Mouse (Mus musculus) kidney, embryonic 14.5 days (tissue): ENCODE data around the gene Fsd2. TPM values are rescaled to one million over a fixed set of nuclear protein-coding genes. Genes with fewer than 3 reads are reported as not detected.

Source experiments
- ATAC-seq: fragments of 200-750 bp; cut with Nextera tagmentation; 2 replicates; pipeline ENCODE4 v1.8.0; 2017; ENCODE audit warnings: moderate number of reproducible peaks, mild to moderate bottlenecking, moderate TSS enrichment, moderate library complexity; ENCODE audit not compliant: low FRiP score, low TSS enrichment
- H3K27ac ChIP-seq: fragments of 300-500 bp; sonication (generic); 2 replicates; pipeline ENCODE4 v1.5.1; 2014; ENCODE audit warnings: low read depth, mild to moderate bottlenecking, low read length, moderate library complexity, mixed read lengths
- H3K27me3 ChIP-seq: fragments of 300-500 bp; sonication (generic); 2 replicates; pipeline ENCODE4 v1.6.1; 2014; ENCODE audit warnings: mild to moderate bottlenecking, low read length; ENCODE audit not compliant: control insufficient read depth, insufficient read depth
- H3K36me3 ChIP-seq: fragments of 300-500 bp; sonication (generic); 2 replicates; pipeline ENCODE4 v1.6.1; 2014; ENCODE audit warnings: low read length, mixed read lengths; ENCODE audit not compliant: control insufficient read depth, insufficient read depth
- H3K4me1 ChIP-seq: fragments of 300-500 bp; sonication (generic); 2 replicates; pipeline ENCODE4 v1.6.1; 2014; ENCODE audit warnings: low read length, mixed read lengths; ENCODE audit not compliant: control insufficient read depth, insufficient read depth
- H3K4me2 ChIP-seq: fragments of 300-500 bp; sonication (generic); replicated peaks from 2 replicates; pipeline ENCODE4 v1.6.1; 2014; ENCODE audit warnings: low read depth, mild to moderate bottlenecking, low read length
- H3K4me3 ChIP-seq: fragments of 300-500 bp; sonication (generic); 2 replicates; pipeline ENCODE4 v1.5.1; 2014; ENCODE audit warnings: mild to moderate bottlenecking, low read length
- H3K9ac ChIP-seq: fragments of 300-500 bp; sonication (generic); 2 replicates; pipeline ENCODE4 v1.6.1; 2014; ENCODE audit warnings: low read depth, mild to moderate bottlenecking, low read length, moderate library complexity
- H3K9me3 ChIP-seq: fragments of 300-500 bp; sonication (generic); 2 replicates; pipeline ENCODE4 v1.6.1; 2016; ENCODE audit warnings: low read length; ENCODE audit not compliant: control insufficient read depth
- WGBS: fragments of 180-500 bp; shearing (Covaris S2); extraction: QIAGEN DNeasy Blood & Tissue Kit; methylation state at CpG from one replicate; pipeline ENCODE4 v1.1.7; 2014; 5-methylcytosine and 5-hydroxymethylcytosine counted together
- polyA plus RNA-seq: library from polyadenylated mRNA; unstranded; fragments of >200 nt; fragmentation: Nextera tagmentation; extraction: Ambion mirVana; gene quantifications from 2 replicates; pipeline ENCODE4 v1.2.1, GENCODE M21; 2014

Gene Fsd2
- polyA plus RNA-seq, 1 experiment from 2014 or later: not detected

DNA sequence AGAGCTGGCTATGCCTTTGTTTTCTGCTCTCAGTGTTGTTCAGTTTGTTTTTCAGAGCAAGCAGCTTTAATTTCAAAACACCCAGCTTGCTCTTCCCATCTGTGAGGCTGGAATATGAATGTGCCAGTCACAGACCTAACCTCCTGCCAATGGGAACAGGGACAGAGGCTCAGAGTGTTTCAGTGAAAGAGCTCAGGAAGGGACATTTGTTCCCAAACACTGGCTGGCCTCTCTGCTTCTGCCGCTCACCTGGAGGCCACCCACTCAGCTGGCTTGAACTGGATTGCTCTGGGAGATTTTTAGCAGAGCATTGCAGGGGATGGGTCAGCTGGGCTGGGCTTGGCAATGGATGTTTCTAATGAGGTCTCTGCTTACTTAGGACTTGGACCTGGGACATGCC, 25.7 kb downstream of the Fsd2 start:
- Histone ChIP-seq H3K4me1 (0 out of 2 replicates have a peak, but pooled peaks cover 2% of the 10 kb centered on the region), H3K27me3 (no peaks in the 10 kb centered on the region), H3K9me3 (no peaks in the 10 kb centered on the region), H3K27ac (no peak overlapping the region), H3K4me2 (no peak overlapping the region), H3K9ac (no peak overlapping the region), H3K4me3 (no peak overlapping the region), H3K36me3 (no peaks in the 10 kb centered on the region)
- ATAC-seq: no peak
- WGBS: 33% methylated on average over 1 of the region's 1 CpGs

DNA sequence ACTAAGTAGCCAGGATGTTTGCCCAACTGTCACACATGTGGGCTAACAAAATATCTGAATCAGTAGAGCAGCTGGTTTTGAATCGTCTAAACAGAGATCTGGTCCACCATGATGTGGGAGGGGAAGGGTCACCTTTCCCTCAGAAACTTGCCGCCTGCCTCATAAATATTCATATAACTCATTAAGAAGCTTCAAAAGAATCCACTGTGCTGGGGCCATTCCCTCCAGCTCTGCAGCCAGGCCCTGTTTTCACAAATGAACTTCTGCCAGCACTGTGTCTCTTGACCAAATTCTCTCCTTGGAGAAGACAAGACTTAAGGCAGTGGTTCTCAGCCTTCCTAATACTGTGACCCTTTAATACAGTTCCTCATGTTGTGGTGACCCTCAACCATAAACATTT, 27.2 kb downstream of the Fsd2 start:
- H3K9ac ChIP-seq: no peak overlapping the region
- no peak for ATAC-seq
- no peaks in the 10 kb centered on the region for H3K9me3 ChIP-seq
- H3K36me3 ChIP-seq: peaks cover 10% of the 10 kb centered on the region
- no peak overlapping the region for H3K27ac ChIP-seq
- H3K4me2 ChIP-seq: no peak overlapping the region
- 13% methylated on average over 2 of the region's 2 CpGs for WGBS
- no peaks in the 10 kb centered on the region for H3K27me3 ChIP-seq
- no peak overlapping the region for H3K4me3 ChIP-seq
- 0 out of 2 replicates have a peak, but pooled peaks cover 2% of the 10 kb centered on the region for H3K4me1 ChIP-seq

DNA sequence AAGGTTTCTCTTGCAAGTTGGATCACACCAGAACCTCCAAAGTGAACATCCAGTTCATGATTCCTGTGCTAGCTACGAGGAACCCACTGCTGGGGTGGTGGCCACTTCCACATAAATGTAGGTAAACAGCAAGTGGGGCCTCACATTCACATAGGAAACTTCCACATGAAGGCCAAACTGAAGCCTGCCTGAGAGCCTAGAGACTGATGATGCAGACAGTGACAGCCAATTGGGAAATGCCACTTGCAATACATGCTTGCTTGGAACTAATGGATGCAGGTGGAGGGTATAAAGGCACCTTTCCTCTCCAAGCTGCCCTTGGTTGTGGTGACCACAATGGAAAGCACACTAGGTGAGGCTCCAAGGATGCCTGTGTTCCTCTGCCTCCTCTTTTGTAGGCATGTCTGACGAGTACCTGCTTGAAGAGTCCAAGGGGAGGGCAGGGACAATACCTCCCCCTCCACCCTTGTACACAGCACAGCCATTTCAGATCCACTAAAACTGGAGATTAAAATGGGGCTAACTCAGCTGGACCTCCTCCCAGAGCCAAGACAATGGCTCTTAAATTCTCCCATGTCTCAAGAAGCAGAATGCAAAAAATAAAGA, 28.6 kb downstream of the Fsd2 start:
- no peak for ATAC-seq
- 67% methylated on average over 2 of the region's 2 CpGs for WGBS
- 0 out of 2 replicates have a peak, but pooled peaks cover 2% of the 10 kb centered on the region for H3K4me1 ChIP-seq

DNA sequence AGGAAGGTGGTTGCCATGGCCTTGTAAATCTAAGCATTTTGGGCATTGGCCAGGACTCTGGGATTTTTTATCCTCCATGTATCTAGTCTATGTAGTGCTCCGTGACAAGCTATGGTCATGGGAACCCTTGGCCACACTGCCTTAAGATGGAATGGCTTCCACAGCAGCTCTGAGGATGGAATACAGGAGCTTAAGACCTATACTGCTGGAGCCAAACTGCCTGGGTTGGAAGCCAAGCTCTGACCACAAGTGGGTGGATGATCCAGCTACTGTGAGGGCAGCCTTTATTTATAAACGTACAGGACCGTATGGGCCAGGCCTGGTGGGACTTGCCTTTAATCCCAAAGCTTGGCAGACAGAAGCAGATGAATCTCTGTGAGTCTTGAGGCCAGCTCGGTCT, 30.3 kb downstream of the Fsd2 start:
- 94% methylated on average over 4 of the region's 4 CpGs for WGBS

More for the DNA sequence above, 28.6 kb downstream of the Fsd2 start:
- Histone ChIP-seq H3K9ac (no peak overlapping the region), H3K9me3 (no peaks in the 10 kb centered on the region), H3K4me3 (no peak overlapping the region), H3K27ac (no peak overlapping the region), H3K4me2 (no peak overlapping the region), H3K27me3 (no peaks in the 10 kb centered on the region), H3K36me3 (peaks cover 20% of the 10 kb centered on the region)

DNA sequence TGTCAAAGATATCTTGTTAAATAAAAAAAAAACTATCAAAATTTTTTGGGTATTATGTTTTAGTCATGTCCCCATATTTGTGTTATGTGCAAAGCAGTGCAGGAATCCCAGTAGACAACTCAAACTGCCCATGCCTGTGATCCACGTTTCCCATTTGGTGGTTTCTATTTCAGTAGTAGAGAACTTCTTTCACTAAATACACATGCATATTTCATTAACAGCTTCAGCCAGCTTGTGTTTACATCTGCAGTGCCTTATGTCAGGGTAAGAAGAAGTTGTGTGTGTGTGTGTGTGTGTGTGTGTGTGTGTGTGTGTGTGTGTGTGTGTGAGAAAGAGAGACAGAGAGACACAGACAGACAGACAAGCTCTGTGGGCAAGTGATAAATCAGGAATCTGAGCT, 35.3 kb downstream of the Fsd2 start:
- H3K4me3 ChIP-seq: no peak overlapping the region
- WGBS: 89% methylated on average over 1 of the region's 1 CpGs

More for the DNA sequence above, 30.3 kb downstream of the Fsd2 start:
- no peak for ATAC-seq
- no peak overlapping the region for H3K9ac ChIP-seq
- H3K27ac ChIP-seq: no peak overlapping the region
- H3K4me3 ChIP-seq: no peak overlapping the region
- H3K9me3 ChIP-seq: no peaks in the 10 kb centered on the region
- peaks cover 37% of the 10 kb centered on the region for H3K36me3 ChIP-seq
- no peak overlapping the region for H3K4me2 ChIP-seq
- H3K27me3 ChIP-seq: no peaks in the 10 kb centered on the region
- 0 out of 2 replicates have a peak, but pooled peaks cover 2% of the 10 kb centered on the region for H3K4me1 ChIP-seq

DNA sequence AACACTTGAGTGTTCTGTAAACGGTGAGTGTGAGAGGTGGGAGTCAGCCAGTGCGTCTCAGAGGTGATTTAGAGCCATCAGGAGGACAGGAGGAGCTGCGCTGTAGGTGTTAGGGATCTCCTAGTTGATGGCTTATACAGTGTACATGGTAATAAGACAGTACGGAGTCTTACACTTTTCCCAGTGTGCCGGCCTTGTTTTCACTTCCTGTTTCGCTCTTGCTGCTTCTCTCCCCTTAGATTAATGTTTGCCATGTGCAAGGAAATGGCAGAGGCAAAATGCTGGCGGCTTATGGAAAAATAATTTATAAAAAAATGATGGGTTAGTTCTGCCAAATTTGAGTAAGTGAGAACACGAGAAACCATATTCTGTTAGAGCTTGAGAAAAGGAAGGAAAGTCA, 37.8 kb downstream of the Fsd2 start:
- H3K4me3 ChIP-seq: no peak overlapping the region
- H3K9me3 ChIP-seq: no peaks in the 10 kb centered on the region
- 81% methylated on average over 8 of the region's 8 CpGs for WGBS
- H3K27me3 ChIP-seq: no peaks in the 10 kb centered on the region
- ATAC-seq: no peak
- no peak overlapping the region for H3K9ac ChIP-seq
- peaks cover 69% of the 10 kb centered on the region for H3K36me3 ChIP-seq
- no peak overlapping the region for H3K27ac ChIP-seq
- H3K4me1 ChIP-seq: peaks cover 10% of the 10 kb centered on the region
- H3K4me2 ChIP-seq: no peak overlapping the region

More for the DNA sequence above, 35.3 kb downstream of the Fsd2 start:
- Histone ChIP-seq H3K4me1 (no peaks in the 10 kb centered on the region), H3K9ac (no peak overlapping the region), H3K27me3 (no peaks in the 10 kb centered on the region), H3K27ac (no peak overlapping the region), H3K4me2 (no peak overlapping the region), H3K36me3 (peaks cover 76% of the 10 kb centered on the region), H3K9me3 (no peaks in the 10 kb centered on the region)
- ATAC-seq: no peak

DNA sequence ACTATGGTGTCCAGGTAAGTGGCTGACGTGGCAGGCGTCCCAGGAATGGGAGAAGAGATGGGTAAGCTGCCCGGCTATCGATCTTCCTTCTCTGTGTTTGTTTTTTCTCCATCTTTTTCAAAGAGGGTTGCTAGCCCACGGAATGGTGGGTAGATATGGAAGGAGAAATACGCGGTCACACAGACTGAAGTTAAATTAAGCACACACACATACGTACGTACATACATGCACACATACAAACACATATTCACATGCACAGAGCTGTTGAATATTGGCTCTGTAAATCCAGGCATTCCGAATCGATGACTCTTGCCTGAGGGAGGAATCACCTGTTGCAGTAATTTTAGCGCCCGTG, 43.1 kb downstream of the Fsd2 start:
- H3K4me1 ChIP-seq: peaks cover 10% of the 10 kb centered on the region
- peak overlapping the region; percentile 92 for H3K27ac ChIP-seq
- H3K4me2 ChIP-seq: peak overlapping the region; percentile 87
- H3K9me3 ChIP-seq: no peaks in the 10 kb centered on the region
- H3K9ac ChIP-seq: peak overlapping the region; percentile 67
- peak; percentile 50 for ATAC-seq
- H3K36me3 ChIP-seq: peaks cover 22% of the 10 kb centered on the region
- H3K4me3 ChIP-seq: peak overlapping the region; percentile 68
- whole genome bisulfite sequencing: 12% methylated on average over 13 of the region's 13 CpGs
- no peaks in the 10 kb centered on the region for H3K27me3 ChIP-seq

DNA sequence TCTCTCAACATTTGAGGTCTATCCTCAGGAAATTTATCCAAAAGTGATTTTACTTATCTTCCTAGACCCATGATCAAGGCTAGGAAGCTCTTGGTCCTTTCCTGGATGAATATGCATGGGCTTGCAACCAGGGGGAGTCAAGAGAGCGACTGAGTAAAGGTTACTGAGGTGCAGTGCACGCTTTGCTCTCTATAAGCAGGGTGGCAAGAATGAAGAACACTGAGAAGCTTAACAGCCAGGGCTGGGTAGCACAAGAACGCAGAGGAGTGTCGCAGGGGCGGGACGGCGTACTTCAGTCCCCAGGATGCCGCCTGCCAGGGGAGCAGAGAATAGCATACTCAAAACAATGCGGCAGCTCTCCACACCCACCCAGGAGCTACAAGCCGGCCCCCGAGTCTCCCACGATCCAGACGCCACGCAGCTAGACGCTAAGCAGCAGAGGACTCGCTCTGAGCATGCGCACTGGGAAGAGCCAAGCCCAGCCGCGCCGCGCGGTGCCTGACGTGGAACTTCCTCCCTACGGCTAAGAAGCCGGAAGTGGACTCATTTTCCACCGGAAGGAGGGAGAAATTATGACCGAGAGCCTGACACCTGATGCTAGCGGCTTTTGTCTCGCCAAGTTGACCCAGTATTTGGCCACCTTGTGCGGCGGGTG, 43.6 kb downstream of the Fsd2 start:
- peak overlapping the region; percentile 87 for H3K4me2 ChIP-seq
- WGBS: under 1% methylated on average over 31 of the region's 31 CpGs
- H3K9me3 ChIP-seq: no peaks in the 10 kb centered on the region
- peak; percentile 98 for ATAC-seq
- H3K9ac ChIP-seq: peak overlapping the region; percentile 67
- no peaks in the 10 kb centered on the region for H3K27me3 ChIP-seq
- peaks cover 10% of the 10 kb centered on the region for H3K4me1 ChIP-seq
- peaks cover 17% of the 10 kb centered on the region for H3K36me3 ChIP-seq
- peak overlapping the region; percentile 92 for H3K27ac ChIP-seq
- H3K4me3 ChIP-seq: peak overlapping the region; percentile 68
